Mouse (Mus musculus) intestine, embryonic 14.5 days (tissue): ENCODE results near the gene Bod1. TPM values are rescaled to one million over a fixed set of nuclear protein-coding genes. Genes with fewer than 3 reads are reported as not detected.

Experiments used
- ATAC-seq: fragments of 200-750 bp; cut with Nextera tagmentation; replicated peaks from 2 replicates; pipeline ENCODE4 v1.8.0; 2017; ENCODE audit warnings: low read depth, moderate number of reproducible peaks, moderate TSS enrichment, moderate library complexity; ENCODE audit not compliant: low FRiP score, low TSS enrichment
- DNase-seq: peaks from one replicate; pipeline ENCODE4 v3.0.0-alpha.2; 2018; ENCODE audit warnings: low spot score
- H3K27ac ChIP-seq: fragments of 300-500 bp; sonication (generic); 2 replicates; pipeline ENCODE4 v1.5.1; 2014; ENCODE audit warnings: low read depth, mild to moderate bottlenecking, control low read depth
- H3K27me3 ChIP-seq: fragments of 300-500 bp; sonication (generic); replicated peaks from 2 replicates; pipeline ENCODE4 v1.6.1; 2014; ENCODE audit warnings: low read length, control low read depth; ENCODE audit not compliant: control insufficient read depth, insufficient read depth
- H3K36me3 ChIP-seq: fragments of 300-500 bp; sonication (generic); 2 replicates; pipeline ENCODE4 v1.6.1; 2014; ENCODE audit warnings: low read length, control low read depth; ENCODE audit not compliant: control insufficient read depth, insufficient read depth
- H3K4me1 ChIP-seq: fragments of 300-500 bp; sonication (generic); replicated peaks from 2 replicates; pipeline ENCODE4 v1.6.1; 2014; ENCODE audit warnings: low read length, control low read depth, mixed read lengths; ENCODE audit not compliant: control insufficient read depth, insufficient read depth
- H3K4me2 ChIP-seq: fragments of 300-500 bp; sonication (generic); 2 replicates; pipeline ENCODE4 v1.6.1; 2014; ENCODE audit warnings: low read length
- H3K4me3 ChIP-seq: fragments of 300-500 bp; sonication (generic); 2 replicates; pipeline ENCODE4 v1.5.1; 2014; ENCODE audit warnings: low read depth, low read length, control low read depth, mixed read lengths
- H3K9ac ChIP-seq: fragments of 300-500 bp; sonication (generic); 2 replicates; pipeline ENCODE4 v1.6.1; 2014; ENCODE audit warnings: mild to moderate bottlenecking, low read length
- H3K9me3 ChIP-seq: fragments of 300-500 bp; sonication (generic); 2 replicates; pipeline ENCODE4 v1.6.1; 2016; ENCODE audit warnings: low read length, control low read depth; ENCODE audit not compliant: control insufficient read depth
- WGBS: fragments of 180-500 bp; shearing (Covaris S2); extraction: QIAGEN DNeasy Blood & Tissue Kit; methylation state at CpG from one replicate; pipeline ENCODE4 v1.1.7; 2014; 5-methylcytosine and 5-hydroxymethylcytosine counted together
- polyA plus RNA-seq: library from polyadenylated mRNA; unstranded; fragments of >200 nt; fragmentation: Nextera tagmentation; extraction: Ambion mirVana; gene quantifications from 2 replicates; pipeline ENCODE4 v1.2.1, GENCODE M21; 2014

The Bod1 gene
- polyA plus RNA-seq, 1 experiment from 2014 or later: 92.7 TPM

DNA sequence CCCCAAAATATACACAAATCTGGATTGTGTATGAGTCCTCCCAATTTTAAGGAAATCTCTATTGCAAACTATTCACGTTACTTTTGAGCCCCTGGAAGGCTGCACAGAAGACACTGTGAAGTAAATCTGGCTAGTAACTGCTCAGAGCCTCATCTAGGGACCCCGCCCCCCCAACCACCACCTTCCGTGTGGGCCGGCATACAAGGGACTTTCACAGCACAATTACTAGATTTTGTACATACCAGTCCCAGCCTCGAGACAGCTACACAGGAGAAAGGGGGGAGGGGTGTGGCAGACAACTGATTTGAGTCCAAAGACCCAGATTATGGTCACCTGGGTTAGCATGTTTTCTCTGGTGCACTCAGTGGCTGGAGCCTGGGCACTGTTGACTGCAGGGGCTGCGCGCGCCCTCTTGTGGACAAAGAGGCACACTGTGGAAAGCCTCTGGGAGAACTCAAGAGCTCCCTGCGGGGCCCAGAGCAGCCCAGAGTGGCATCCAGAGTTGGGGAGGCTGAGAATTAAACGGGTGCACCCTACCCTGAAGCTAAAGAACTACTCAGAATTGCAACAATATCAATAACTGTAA, 33.8 kb downstream of the Bod1 start:
- Histone ChIP-seq H3K4me3 (no peak overlapping the region), H3K9ac (no peak overlapping the region), H3K4me2 (no peak overlapping the region), H3K36me3 (no peaks in the 10 kb centered on the region), H3K27ac (no peak overlapping the region), H3K9me3 (no peaks in the 10 kb centered on the region), H3K27me3 (no peaks in the 10 kb centered on the region), H3K4me1 (no peaks in the 10 kb centered on the region)
- DNase-seq (peak; percentile 89), ATAC-seq (peak; percentile 69)
- WGBS: 28% methylated on average over 10 of the region's 10 CpGs

DNA sequence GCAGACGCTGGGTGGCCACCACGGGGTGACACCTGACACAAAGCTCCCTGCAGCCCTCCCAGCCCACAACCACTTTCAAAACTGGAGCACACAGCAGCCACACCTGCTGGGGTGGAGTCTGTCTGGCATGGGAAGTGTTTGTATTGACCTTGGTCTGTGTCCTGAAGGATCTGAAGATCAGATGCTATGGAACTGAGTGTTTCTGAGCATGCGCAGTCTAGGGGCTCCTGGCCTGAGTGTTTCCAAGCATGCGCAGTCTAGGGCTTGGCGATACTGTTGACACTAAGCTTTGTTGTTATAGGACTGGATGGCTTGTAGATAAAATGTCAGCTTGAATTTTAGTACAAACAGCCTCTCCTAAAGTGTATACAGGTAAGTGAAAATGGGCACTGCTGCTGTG, 43.0 kb downstream of the Bod1 start:
- H3K9me3 ChIP-seq: no peaks in the 10 kb centered on the region
- no peak overlapping the region for H3K4me3 ChIP-seq
- no peak overlapping the region for H3K9ac ChIP-seq
- no peak overlapping the region for H3K27ac ChIP-seq
- ATAC-seq (no peak), DNase-seq (no peak)
- 85% methylated on average over 5 of the region's 5 CpGs for WGBS
- H3K4me2 ChIP-seq: no peak overlapping the region
- no peaks in the 10 kb centered on the region for H3K27me3 ChIP-seq
- H3K36me3 ChIP-seq: no peaks in the 10 kb centered on the region
- H3K4me1 ChIP-seq: no peaks in the 10 kb centered on the region

DNA sequence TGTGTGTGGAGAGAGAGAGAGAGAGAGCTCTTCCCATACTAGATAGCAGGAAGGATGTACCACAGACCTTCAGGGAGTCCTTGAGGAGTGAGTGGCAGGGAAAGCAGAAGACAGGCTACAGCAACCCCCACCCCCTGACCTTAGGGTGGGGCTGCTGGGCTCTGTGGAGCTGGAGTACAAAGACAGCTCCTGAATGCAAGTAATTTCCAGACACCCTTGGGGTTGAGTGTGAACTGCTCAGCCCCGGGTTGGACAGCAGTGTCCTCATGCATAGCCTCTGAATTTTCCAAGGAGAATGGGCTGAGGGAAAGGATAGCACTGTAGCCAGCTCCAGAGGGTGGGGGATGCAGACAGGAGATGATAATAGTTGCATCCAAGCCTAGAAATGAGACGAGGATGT, 50.9 kb downstream of the Bod1 start:
- no peaks in the 10 kb centered on the region for H3K4me1 ChIP-seq
- H3K27me3 ChIP-seq: no peaks in the 10 kb centered on the region
- H3K36me3 ChIP-seq: no peaks in the 10 kb centered on the region
- no peak for DNase-seq
- no peak for ATAC-seq
- H3K4me3 ChIP-seq: no peak overlapping the region
- H3K4me2 ChIP-seq: no peak overlapping the region
- no peak overlapping the region for H3K27ac ChIP-seq
- H3K9ac ChIP-seq: no peak overlapping the region
- no peaks in the 10 kb centered on the region for H3K9me3 ChIP-seq
- WGBS: 63% methylated on average over 2 of the region's 2 CpGs

DNA sequence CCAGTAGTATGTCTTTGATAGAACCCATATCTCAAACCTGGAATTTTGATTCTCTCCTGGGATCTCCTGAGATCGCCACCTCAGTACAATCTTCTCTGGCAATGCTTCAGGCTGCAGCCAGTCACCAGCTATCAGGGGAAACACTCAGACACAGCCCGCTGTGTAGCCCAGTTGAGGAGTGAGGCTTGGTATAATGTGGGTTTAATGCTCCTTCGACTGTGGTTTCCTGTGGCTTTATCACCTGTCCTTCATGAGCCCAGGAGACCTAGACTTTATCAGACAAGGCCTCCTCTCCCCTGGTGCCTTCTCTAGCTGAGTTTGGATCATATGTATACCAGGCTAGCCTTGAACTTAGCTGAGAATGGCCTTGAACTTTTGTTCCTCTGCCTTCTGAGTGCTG, 53.9 kb downstream of the Bod1 start:
- Histone ChIP-seq H3K9me3 (no peaks in the 10 kb centered on the region), H3K27ac (no peak overlapping the region), H3K36me3 (no peaks in the 10 kb centered on the region), H3K4me2 (no peak overlapping the region), H3K27me3 (no peaks in the 10 kb centered on the region), H3K9ac (no peak overlapping the region), H3K4me1 (no peaks in the 10 kb centered on the region), H3K4me3 (no peak overlapping the region)
- no peak for DNase-seq
- no peak for ATAC-seq
- 85% methylated on average over 3 of the region's 3 CpGs for WGBS

DNA sequence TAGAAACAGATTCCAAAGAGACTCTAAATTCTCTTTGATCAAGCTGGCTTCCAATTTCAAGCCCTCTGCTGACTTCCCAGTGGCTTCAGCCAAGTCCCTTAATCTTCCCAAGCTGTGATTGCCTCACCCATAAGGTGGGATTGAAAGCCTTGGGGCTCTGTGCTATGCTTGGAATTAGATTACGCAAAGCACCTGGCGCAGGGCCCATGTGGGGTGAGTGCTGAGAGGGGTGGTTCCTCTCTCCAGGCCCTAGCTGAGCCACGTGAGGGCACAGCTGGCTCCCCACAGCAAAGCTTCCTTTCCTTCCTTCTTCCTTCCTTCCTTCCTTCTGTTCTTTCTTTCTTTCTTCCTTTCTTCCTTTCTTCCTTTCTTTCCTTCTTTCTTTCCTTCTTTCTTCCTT, 54.4 kb downstream of the Bod1 start:
- DNase-seq: no peak
- H3K27ac ChIP-seq: no peak overlapping the region

DNA sequence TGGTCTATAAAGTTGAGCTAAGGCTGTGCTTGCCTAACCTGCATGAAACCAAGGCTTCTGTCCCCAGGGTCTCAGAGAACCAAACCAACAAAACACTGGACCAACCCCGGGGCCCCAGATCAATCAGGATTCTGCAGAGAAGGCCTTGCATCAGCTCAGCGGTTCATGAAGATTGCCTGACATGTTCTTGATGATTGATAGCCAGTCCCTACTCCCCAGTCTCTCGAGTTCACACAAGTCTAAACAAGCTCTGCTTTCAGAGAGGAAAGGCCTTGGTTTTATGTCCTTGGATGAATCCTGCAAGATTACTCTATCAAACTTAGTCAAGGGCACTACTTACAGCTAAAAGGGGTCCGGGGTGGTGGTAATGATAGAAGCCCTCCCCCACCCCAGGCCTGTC, 55.0 kb downstream of the Bod1 start:
- ATAC-seq (no peak), DNase-seq (no peak)
- no peak overlapping the region for H3K4me3 ChIP-seq
- H3K36me3 ChIP-seq: no peaks in the 10 kb centered on the region
- H3K9ac ChIP-seq: no peak overlapping the region
- no peak overlapping the region for H3K4me2 ChIP-seq
- H3K9me3 ChIP-seq: no peaks in the 10 kb centered on the region
- no peaks in the 10 kb centered on the region for H3K27me3 ChIP-seq
- H3K4me1 ChIP-seq: no peaks in the 10 kb centered on the region
- WGBS: 57% methylated on average over 4 of the region's 4 CpGs
- no peak overlapping the region for H3K27ac ChIP-seq

More for the DNA sequence above, 54.4 kb downstream of the Bod1 start:
- no peak overlapping the region for H3K4me2 ChIP-seq
- no peak overlapping the region for H3K9ac ChIP-seq
- WGBS: 53% methylated on average over 3 of the region's 3 CpGs
- H3K9me3 ChIP-seq: no peaks in the 10 kb centered on the region
- H3K4me3 ChIP-seq: no peak overlapping the region
- H3K36me3 ChIP-seq: no peaks in the 10 kb centered on the region
- H3K27me3 ChIP-seq: no peaks in the 10 kb centered on the region
- H3K4me1 ChIP-seq: no peaks in the 10 kb centered on the region
- no peak for ATAC-seq

Other genes starting within 250 kb of the Bod1 start
- gene Cpeb4, start 200.3 kb upstream of the Bod1 start, polyA plus RNA-seq: 4.3 and 4.7 TPM in 2 replicates